In the genomic region with DNA sequence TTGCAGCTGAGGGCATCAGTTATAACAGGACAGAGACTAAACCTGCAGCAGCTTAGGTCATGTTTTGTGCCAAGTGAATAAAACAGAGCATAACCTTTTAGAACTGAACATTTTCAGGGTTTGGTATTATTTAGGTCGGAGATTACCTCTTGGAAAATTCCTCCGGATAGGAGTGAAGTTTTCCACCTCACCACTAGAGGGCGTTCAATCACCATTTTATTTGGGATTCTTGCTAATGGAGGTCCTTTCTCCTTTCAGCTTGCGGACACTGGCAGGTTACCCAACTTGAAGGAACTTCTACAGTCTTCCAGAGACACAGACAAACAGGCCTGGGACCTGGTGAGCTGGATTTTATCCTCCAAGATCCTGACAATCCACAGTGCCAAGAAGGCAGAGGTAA, we compare ENCODE assay signal across 8 mouse cellular contexts. TPM values are rescaled to one million over a fixed set of nuclear protein-coding genes. Genes with fewer than 3 reads are reported as not detected.
DNase-seq lines count a peak whose midpoint lies in the region; ATAC-seq and TF ChIP-seq lines count a peak whose summit lies in the region.
"Had no signal": no experiment of that assay in that cellular context is flagged by ENCODE, and none has a peak within 500 bp of the region (broad histone marks: within the 10 kb centered on the region; RNA-seq: fewer than 3 reads in every experiment).

No protein-coding gene starts in this region.

- no peaks in the 10 kb centered on the region for H3K27me3 ChIP-seq in heart, embryonic 12.5 days (replicated peaks)

- 28% methylated on average over 4 of the region's 4 CpGs for WGBS in heart, embryonic 12.5 days
- 34% methylated on average over 4 of the region's 4 CpGs for WGBS in olfactory bulb, adult 2 months

- peak; percentile 30 to 63 for DNase-seq in heart, postnatal 14 days
- peak; percentile 25 for DNase-seq in right cerebral cortex, postnatal 14 days
- DNase-seq in right cerebral cortex, postnatal 36 days (ENCODE audit: low spot score in 2 of 2) = no peak
- peak; percentile 47 for DNase-seq in c-Kit-positive CD71-positive TER-119-positive erythroid progenitor cells, embryonic 14.5 days (ENCODE audit: low spot score)
- no peak for DNase-seq in spleen, postnatal 36 days (ENCODE audit: low spot score in 2 of 2)

- H3K4me1 ChIP-seq in heart, embryonic 12.5 days (replicated peaks) = no peaks in the 10 kb centered on the region
- peaks cover 2% of the 10 kb centered on the region; the same call in 1 of the 2 replicates for H3K4me1 ChIP-seq in olfactory bulb, adult 2 months (ENCODE audit: control insufficient read depth, insufficient read depth, low read length)

- TF ChIP-seq POLR2A in olfactory bulb, adult 2 months (IDR thresholded peaks at IDR 0.05; ENCODE audit: insufficient read depth, low read depth, low read length) = no peak

- H3K4me3 ChIP-seq in heart, embryonic 12.5 days = no peak overlapping the region
- no peak overlapping the region for H3K4me3 ChIP-seq in olfactory bulb, adult 2 months (ENCODE audit: insufficient read depth, low read depth, low read length)

- peaks cover 28% of the 10 kb centered on the region for H3K36me3 ChIP-seq in heart, embryonic 12.5 days

- no peak overlapping the region for H3K4me2 ChIP-seq in heart, embryonic 12.5 days

- no peak for ATAC-seq in heart, embryonic 12.5 days (ENCODE audit: insufficient number of reproducible peaks, low FRiP score)

- no peaks in the 10 kb centered on the region for H3K9me3 ChIP-seq in heart, embryonic 12.5 days (replicated peaks)

- intact Hi-C loops in heart, postnatal 14 days (cut with DNase I) = no loop called here

- H3K27ac ChIP-seq in heart, embryonic 12.5 days (ENCODE audit: poor library complexity, severe bottlenecking) = no peak overlapping the region
- no peak overlapping the region for H3K27ac ChIP-seq in olfactory bulb, adult 2 months (ENCODE audit: insufficient read depth, low read depth, low read length)

- TF ChIP-seq CTCF in olfactory bulb, adult 2 months (IDR thresholded peaks at IDR 0.05; ENCODE audit: insufficient read depth, low read depth, low read length) = peak; percentile 12; the same call in 1 of the 2 replicates

- no peak overlapping the region for H3K9ac ChIP-seq in heart, embryonic 12.5 days

RNA-seq across cellular contexts. Expression of a gene that starts 30.6 kb away (rescaled TPM):
- 1 to 10 TPM; 3.4 to 3.6 TPM for total RNA-seq in heart, postnatal 14 days (2021)
- 5.0 and 5.8 TPM in 2 replicates for polyA plus RNA-seq in heart, embryonic 12.5 days (2016; fragmentation: Nextera tagmentation; extraction: Ambion mirVana)
- polyA plus RNA-seq in olfactory bulb, adult 2 months (2012; ENCODE audit: insufficient read depth, insufficient read length, low replicate concordance, missing spikeins) = not detected in 2 replicates

RNA-seq across cellular contexts. Expression of a gene that starts 39.2 kb away (rescaled TPM):
- 1 to 10 TPM; 6.2 to 6.6 TPM for total RNA-seq in heart, postnatal 14 days (2021)
- polyA plus RNA-seq in heart, embryonic 12.5 days (2016; fragmentation: Nextera tagmentation; extraction: Ambion mirVana) = 0.17 TPM in 1 of 2 replicates, not detected in the other
- polyA plus RNA-seq in olfactory bulb, adult 2 months (2012; ENCODE audit: insufficient read depth, insufficient read length, low replicate concordance, missing spikeins) = not detected in 2 replicates
- total RNA-seq: layer of hippocampus, adult 18-20 months had no signal

Comparison
In these comparisons a context has a peak if more than half of its experiments do, and no peak if none do; other contexts are left out.
1. DNase-seq: peak in heart, postnatal 14 days (2 of 2), right cerebral cortex, postnatal 14 days (single experiment) and c-Kit-positive CD71-positive TER-119-positive erythroid progenitor cells, embryonic 14.5 days (single experiment); none in right cerebral cortex, postnatal 36 days (0 of 2) and spleen, postnatal 36 days (0 of 2).